Mouse (Mus musculus) liver, adult 2 months (tissue): Measurements from ENCODE around the gene Zdhhc7. TPM values are rescaled to one million over a fixed set of nuclear protein-coding genes. Genes with fewer than 3 reads are reported as not detected.

Experiments used
- DNase-seq: peaks from one replicate; pipeline ENCODE4 v3.0.0-alpha.2; 2011; ENCODE audit warnings: low read depth, low spot score; ENCODE audit errors: extremely low read depth
- H3K27ac ChIP-seq: fragments of 200-500 bp; replicated peaks from 2 replicates; pipeline ENCODE4 v1.5.1; 2012; ENCODE audit warnings: low read depth, mild to moderate bottlenecking, control low read depth, inconsistent platforms, low read length; ENCODE audit not compliant: insufficient read depth
- H3K27me3 ChIP-seq: fragments of 200-500 bp; 2 replicates; pipeline ENCODE4 v1.6.1; 2012; ENCODE audit warnings: mild to moderate bottlenecking, moderate library complexity, low read length, inconsistent platforms; ENCODE audit not compliant: control insufficient read depth, insufficient read depth
- H3K36me3 ChIP-seq: fragments of 200-500 bp; 2 replicates; pipeline ENCODE4 v1.6.1; 2012; ENCODE audit warnings: low read length, inconsistent platforms; ENCODE audit not compliant: control insufficient read depth, insufficient read depth
- H3K4me1 ChIP-seq: fragments of 200-500 bp; 2 replicates; pipeline ENCODE4 v1.6.1; 2011; ENCODE audit warnings: low read length; ENCODE audit not compliant: control insufficient read depth, insufficient read depth
- H3K4me3 ChIP-seq: fragments of 200-500 bp; 2 replicates; pipeline ENCODE4 v1.5.1; 2011; ENCODE audit warnings: low read depth, mild to moderate bottlenecking, control low read depth, low read length, moderate library complexity; ENCODE audit not compliant: insufficient read depth
- H3K79me2 ChIP-seq: fragments of 200-500 bp; 2 replicates; pipeline ENCODE4 v1.6.1; 2012; ENCODE audit warnings: inconsistent platforms, mild to moderate bottlenecking, low read length, moderate library complexity; ENCODE audit not compliant: control insufficient read depth, insufficient read depth
- H3K9ac ChIP-seq: fragments of 200-500 bp; 2 replicates; pipeline ENCODE4 v1.6.1; 2012; ENCODE audit warnings: low read depth, mild to moderate bottlenecking, control low read depth, inconsistent platforms, low read length
- CTCF ChIP-seq: fragments of 200-500 bp; IDR thresholded peaks from 2 replicates; pipeline ENCODE4 v1.5.1; 2011; ENCODE audit warnings: low read depth, low read length, control low read depth
- POLR2A ChIP-seq: fragments of 200-500 bp; IDR thresholded peaks from 2 replicates; pipeline ENCODE4 v1.6.1; 2011; ENCODE audit warnings: low read length, control low read depth; ENCODE audit not compliant: insufficient read depth; ENCODE audit errors: extremely low read depth
- WGBS: fragments of 180-500 bp; shearing (Covaris S2); methylation state at CpG from one replicate; pipeline ENCODE4 v1.1.7; 2018; 5-methylcytosine and 5-hydroxymethylcytosine counted together
- polyA plus RNA-seq: library from polyadenylated mRNA; depleted of rRNA; stranded (reverse); fragments of >200 nt; gene quantifications from 2 replicates; pipeline ENCODE4 v1.2.3, GENCODE M21; 2012; rRNA removed
- total RNA-seq: library from RNA; depleted of rRNA; stranded (reverse); fragments of >200 nt; gene quantifications from 2 replicates; pipeline ENCODE4 v1.2.3, GENCODE M21; 2014; rRNA removed

Gene Zdhhc7
- total and polyA plus RNA-seq, 2 experiments = 9.6 to 25.4 TPM

GRCm38 (mm10) chr8:120037199-120037598 is 64.1 kb downstream of the Zdhhc7 start:
- WGBS = 75% methylated on average over 15 of the region's 15 CpGs
- H3K27ac ChIP-seq = no peak overlapping the region
- H3K9ac ChIP-seq = no peak overlapping the region
- TF ChIP-seq CTCF = no peak
- TF ChIP-seq POLR2A = no peak
- H3K79me2 ChIP-seq = no peaks in the 10 kb centered on the region
- no peaks in the 10 kb centered on the region for H3K4me1 ChIP-seq
- no peaks in the 10 kb centered on the region for H3K36me3 ChIP-seq
- no peaks in the 10 kb centered on the region for H3K27me3 ChIP-seq
- DNase-seq = no peak
- H3K4me3 ChIP-seq = no peak overlapping the region

- TF ChIP-seq CTCF = no peak
- TF ChIP-seq POLR2A = no peak
- 53% methylated on average over 4 of the region's 4 CpGs for WGBS
- no peak overlapping the region for H3K4me3 ChIP-seq
- H3K27me3 ChIP-seq = no peaks in the 10 kb centered on the region
- no peak overlapping the region for H3K27ac ChIP-seq
- no peaks in the 10 kb centered on the region for H3K36me3 ChIP-seq
- H3K79me2 ChIP-seq = no peaks in the 10 kb centered on the region
- no peaks in the 10 kb centered on the region for H3K4me1 ChIP-seq
- no peak for DNase-seq
- H3K9ac ChIP-seq = no peak overlapping the region
These were observed 64.7 kb downstream of the Zdhhc7 start for GRCm38 (mm10) chr8:120036578-120036977.

GRCm38 (mm10) chr8:120036111-120036510 is 65.2 kb downstream of the Zdhhc7 start:
- Histone ChIP-seq H3K27ac (no peak overlapping the region), H3K27me3 (no peaks in the 10 kb centered on the region), H3K9ac (no peak overlapping the region), H3K79me2 (no peaks in the 10 kb centered on the region), H3K4me1 (no peaks in the 10 kb centered on the region), H3K36me3 (no peaks in the 10 kb centered on the region), H3K4me3 (no peak overlapping the region)
- no peak for TF ChIP-seq CTCF
- TF ChIP-seq POLR2A = no peak
- WGBS = 33% methylated on average over 9 of the region's 9 CpGs
- DNase-seq = no peak

- Histone ChIP-seq H3K79me2 (no peaks in the 10 kb centered on the region), H3K36me3 (no peaks in the 10 kb centered on the region), H3K4me1 (no peaks in the 10 kb centered on the region), H3K4me3 (no peak overlapping the region), H3K27ac (no peak overlapping the region), H3K27me3 (no peaks in the 10 kb centered on the region), H3K9ac (no peak overlapping the region)
- DNase-seq = no peak
- WGBS = 78% methylated on average over 6 of the region's 6 CpGs
- TF ChIP-seq CTCF = no peak
- no peak for TF ChIP-seq POLR2A
These were observed 66.8 kb downstream of the Zdhhc7 start for GRCm38 (mm10) chr8:120034471-120034870.

- Histone ChIP-seq H3K79me2 (no peaks in the 10 kb centered on the region), H3K4me1 (no peaks in the 10 kb centered on the region), H3K27ac (no peak overlapping the region), H3K4me3 (no peak overlapping the region), H3K36me3 (no peaks in the 10 kb centered on the region), H3K27me3 (no peaks in the 10 kb centered on the region), H3K9ac (no peak overlapping the region)
- no peak for TF ChIP-seq POLR2A
- TF ChIP-seq CTCF = no peak
- 96% methylated on average over 5 of the region's 5 CpGs for WGBS
- DNase-seq = no peak
These were observed 68.6 kb downstream of the Zdhhc7 start for GRCm38 (mm10) chr8:120032549-120033208.

Other genes starting within 250 kb of the Zdhhc7 start
- gene Klhl36, start 239.2 kb downstream of the Zdhhc7 start, total RNA-seq = 5.2 and 7.0 TPM in 2 replicates
- 11.3 and 12.2 TPM in 2 replicates for gene Klhl36, start 239.2 kb downstream of the Zdhhc7 start, polyA plus RNA-seq
- gene Usp10, start 191.1 kb downstream of the Zdhhc7 start, total RNA-seq = 42.6 and 50.1 TPM in 2 replicates
- gene Usp10, start 191.1 kb downstream of the Zdhhc7 start, polyA plus RNA-seq = 82.3 and 94.1 TPM in 2 replicates
- gene Gm20388, start 190.6 kb downstream of the Zdhhc7 start, total RNA-seq = 6.4 and 8.3 TPM in 2 replicates
- gene Gm20388, start 190.6 kb downstream of the Zdhhc7 start, polyA plus RNA-seq = 19.9 TPM in 2 replicates
- 0.27 and 0.28 TPM in 2 replicates for gene Crispld2, start 109.0 kb downstream of the Zdhhc7 start, total RNA-seq
- gene Crispld2, start 109.0 kb downstream of the Zdhhc7 start, polyA plus RNA-seq = 0.57 and 0.72 TPM in 2 replicates
- 2.9 and 3.0 TPM in 2 replicates for gene 6430548M08Rik, start 12.7 kb upstream of the Zdhhc7 start, total RNA-seq
- gene 6430548M08Rik, start 12.7 kb upstream of the Zdhhc7 start, polyA plus RNA-seq = 2.0 and 2.4 TPM in 2 replicates
- not detected in 2 replicates for gene Fam92b, start 76.0 kb upstream of the Zdhhc7 start, total RNA-seq
- gene Fam92b, start 76.0 kb upstream of the Zdhhc7 start, polyA plus RNA-seq = not detected in 2 replicates
- gene Gse1, start 127.0 kb upstream of the Zdhhc7 start, total RNA-seq = 2.6 and 3.6 TPM in 2 replicates
- 8.5 and 10.0 TPM in 2 replicates for gene Gse1, start 127.0 kb upstream of the Zdhhc7 start, polyA plus RNA-seq